Mouse (Mus musculus): ENCODE measurements around the gene Trim59. TPM values are rescaled to one million over a fixed set of nuclear protein-coding genes. Genes with fewer than 3 reads are reported as not detected.

Trim59 gene
- 1 to 10 TPM; 2.1 to 2.2 TPM for total RNA-seq (2021)
- 0.20 TPM in 2 replicates for polyA plus RNA-seq (2012; rRNA removed)
- long read RNA-seq, result 0 reads

GRCm38 (mm10) chr3:69044645-69045399 lies at the start of gene Trim59:
Gene Trim59 (minus strand): TSS chr3:69044755.
- Histone ChIP-seq H3K4me1 (ENCODE audit: control insufficient read depth, insufficient read depth, low read length) (no peaks in the 10 kb centered on the region; the same call in 1 of the 2 replicates), H3K9ac (ENCODE audit: low read depth, low read length) (peak within 1 kb of the TSS; percentile 85), H3K27ac (peak within 1 kb of the TSS; percentile 58), H3K79me2 (replicated peaks; ENCODE audit: control insufficient read depth, insufficient read depth, low read length) (no peaks in the 10 kb centered on the region), H3K36me3 (ENCODE audit: control insufficient read depth, insufficient read depth, low read length) (no peaks in the 10 kb centered on the region), H3K27me3 (ENCODE audit: control insufficient read depth, insufficient read depth, low read length) (no peaks in the 10 kb centered on the region), H3K4me3 (peak within 1 kb of the TSS; percentile 90)
- intact Hi-C loops (cut with DNase I), result loop anchor here (2.0 kb wide), 1 partner anchor 40 kb away; the partner anchor contains the start of genes Ift80 and Smc4
- DNase-seq, result peak; percentile 91 to 96
- under 1% methylated on average over 78 of the region's 80 CpGs for WGBS
- TF ChIP-seq CTCF (IDR thresholded peaks at IDR 0.05) (peak; percentile 38), POLR2A (IDR thresholded peaks at IDR 0.05; ENCODE audit: insufficient read depth, low read depth, low read length) (0 out of 2 replicates have a peak, but pooled peaks have one; percentile 13), EP300 (IDR thresholded peaks at IDR 0.05; ENCODE audit: insufficient read depth, low read depth, low read length) (no peak)

GRCm38 (mm10) chr3:69064005-69064404 lies 19.4 kb upstream of the Trim59 start:
- Histone ChIP-seq H3K79me2 (replicated peaks; ENCODE audit: control insufficient read depth, insufficient read depth, low read length) (no peaks in the 10 kb centered on the region), H3K36me3 (ENCODE audit: control insufficient read depth, insufficient read depth, low read length) (no peaks in the 10 kb centered on the region), H3K9ac (ENCODE audit: low read depth, low read length) (no peak overlapping the region), H3K4me1 (ENCODE audit: control insufficient read depth, insufficient read depth, low read length) (no peaks in the 10 kb centered on the region), H3K4me3 (no peak overlapping the region), H3K27ac (no peak overlapping the region), H3K27me3 (ENCODE audit: control insufficient read depth, insufficient read depth, low read length) (no peaks in the 10 kb centered on the region)
- no peak for TF ChIP-seq POLR2A (IDR thresholded peaks at IDR 0.05; ENCODE audit: insufficient read depth, low read depth, low read length)
- TF ChIP-seq CTCF (IDR thresholded peaks at IDR 0.05), result peak; percentile 79
- intact Hi-C loops (cut with DNase I), result no loop called here
- 18% methylated on average over 1 of the region's 1 CpGs for WGBS
- DNase-seq, result no peak

- Histone ChIP-seq H3K4me1 (ENCODE audit: control insufficient read depth, insufficient read depth, low read length) (no peaks in the 10 kb centered on the region), H3K79me2 (replicated peaks; ENCODE audit: control insufficient read depth, insufficient read depth, low read length) (no peaks in the 10 kb centered on the region), H3K36me3 (ENCODE audit: control insufficient read depth, insufficient read depth, low read length) (no peaks in the 10 kb centered on the region), H3K4me3 (no peak overlapping the region), H3K9ac (ENCODE audit: low read depth, low read length) (no peak overlapping the region), H3K27me3 (ENCODE audit: control insufficient read depth, insufficient read depth, low read length) (no peaks in the 10 kb centered on the region), H3K27ac (no peak overlapping the region)
- intact Hi-C loops (cut with DNase I), result no loop called here
- 53% methylated on average over 1 of the region's 1 CpGs for WGBS
- no peak for TF ChIP-seq POLR2A (IDR thresholded peaks at IDR 0.05; ENCODE audit: insufficient read depth, low read depth, low read length)
- no peak for TF ChIP-seq EP300 (IDR thresholded peaks at IDR 0.05; ENCODE audit: insufficient read depth, low read depth, low read length)
- TF ChIP-seq CTCF (IDR thresholded peaks at IDR 0.05), result no peak
- no peak for DNase-seq
Observed at GRCm38 (mm10) chr3:69062764-69063163, 18.2 kb upstream of the Trim59 start.

- no peak overlapping the region for H3K9ac ChIP-seq (ENCODE audit: low read depth, low read length)
- no peaks in the 10 kb centered on the region for H3K79me2 ChIP-seq (replicated peaks; ENCODE audit: control insufficient read depth, insufficient read depth, low read length)
- intact Hi-C loops (cut with DNase I), result no loop called here
- no peak for DNase-seq
- no peaks in the 10 kb centered on the region for H3K27me3 ChIP-seq (ENCODE audit: control insufficient read depth, insufficient read depth, low read length)
- 100% methylated on average over 4 of the region's 4 CpGs for WGBS
- TF ChIP-seq EP300 (IDR thresholded peaks at IDR 0.05; ENCODE audit: insufficient read depth, low read depth, low read length) (no peak), CTCF (IDR thresholded peaks at IDR 0.05) (no peak), POLR2A (IDR thresholded peaks at IDR 0.05; ENCODE audit: insufficient read depth, low read depth, low read length) (no peak)
- H3K27ac ChIP-seq, result no peak overlapping the region
- H3K4me3 ChIP-seq, result no peak overlapping the region
- no peaks in the 10 kb centered on the region for H3K4me1 ChIP-seq (ENCODE audit: control insufficient read depth, insufficient read depth, low read length)
- no peaks in the 10 kb centered on the region for H3K36me3 ChIP-seq (ENCODE audit: control insufficient read depth, insufficient read depth, low read length)
Observed at GRCm38 (mm10) chr3:69060672-69061071, 16.1 kb upstream of the Trim59 start.

DNA sequence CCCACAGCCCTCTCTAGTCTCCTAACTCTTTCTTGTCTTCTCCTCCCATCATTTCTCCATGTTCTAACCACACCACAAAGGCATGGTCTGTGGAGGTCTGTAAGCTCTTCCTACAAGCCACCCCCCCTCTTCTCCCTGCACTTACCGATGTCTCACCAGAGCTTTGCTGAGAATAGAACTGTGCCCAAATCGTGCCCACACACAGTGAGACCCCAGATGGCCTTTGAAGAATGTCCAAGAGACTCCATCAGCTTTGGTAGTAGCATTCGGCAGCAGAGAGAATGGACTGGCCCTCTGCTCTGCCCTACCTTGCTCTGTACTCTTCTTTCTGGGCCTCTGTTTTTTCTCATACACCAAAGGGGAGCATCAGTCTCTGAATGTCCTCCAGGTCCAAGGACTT lies 11.3 kb upstream of the Trim59 start:
- no peaks in the 10 kb centered on the region for H3K79me2 ChIP-seq (replicated peaks; ENCODE audit: control insufficient read depth, insufficient read depth, low read length)
- no peak overlapping the region for H3K9ac ChIP-seq (ENCODE audit: low read depth, low read length)
- no peak for DNase-seq
- H3K27ac ChIP-seq, result no peak overlapping the region
- no peak overlapping the region for H3K4me3 ChIP-seq
- H3K36me3 ChIP-seq (ENCODE audit: control insufficient read depth, insufficient read depth, low read length), result no peaks in the 10 kb centered on the region
- WGBS, result 81% methylated on average over 3 of the region's 3 CpGs
- TF ChIP-seq POLR2A (IDR thresholded peaks at IDR 0.05; ENCODE audit: insufficient read depth, low read depth, low read length) (no peak), CTCF (IDR thresholded peaks at IDR 0.05) (no peak), EP300 (IDR thresholded peaks at IDR 0.05; ENCODE audit: insufficient read depth, low read depth, low read length) (no peak)
- H3K27me3 ChIP-seq (ENCODE audit: control insufficient read depth, insufficient read depth, low read length), result no peaks in the 10 kb centered on the region
- no peaks in the 10 kb centered on the region for H3K4me1 ChIP-seq (ENCODE audit: control insufficient read depth, insufficient read depth, low read length)
- intact Hi-C loops (cut with DNase I), result no loop called here

GRCm38 (mm10) chr3:69054760-69055432 lies 10.3 kb upstream of the Trim59 start:
- Histone ChIP-seq H3K27me3 (ENCODE audit: control insufficient read depth, insufficient read depth, low read length) (no peaks in the 10 kb centered on the region), H3K79me2 (replicated peaks; ENCODE audit: control insufficient read depth, insufficient read depth, low read length) (no peaks in the 10 kb centered on the region), H3K27ac (no peak overlapping the region), H3K36me3 (ENCODE audit: control insufficient read depth, insufficient read depth, low read length) (no peaks in the 10 kb centered on the region), H3K4me1 (ENCODE audit: control insufficient read depth, insufficient read depth, low read length) (no peaks in the 10 kb centered on the region), H3K9ac (ENCODE audit: low read depth, low read length) (no peak overlapping the region), H3K4me3 (no peak overlapping the region)
- intact Hi-C loops (cut with DNase I), result no loop called here
- TF ChIP-seq EP300 (IDR thresholded peaks at IDR 0.05; ENCODE audit: insufficient read depth, low read depth, low read length), result no peak
- TF ChIP-seq CTCF (IDR thresholded peaks at IDR 0.05), result no peak
- no peak for TF ChIP-seq POLR2A (IDR thresholded peaks at IDR 0.05; ENCODE audit: insufficient read depth, low read depth, low read length)
- DNase-seq, result no peak
- 63% methylated on average over 7 of the region's 7 CpGs for WGBS

Data from heart, adult 2 months (tissue).